Mouse (Mus musculus): ENCODE measurements around the gene Blvrb. TPM values are rescaled to one million over a fixed set of nuclear protein-coding genes. Genes with fewer than 3 reads are reported as not detected.
"Not testable (repeated sequence)": the region's sequence is repeated elsewhere in the genome, so short reads cannot be mapped to it uniquely, and the experiment has no call there.

Blvrb gene
- total RNA-seq, 2 experiments from 2014 or later: 15.6 to 15.8 TPM

- DNase-seq (ENCODE audit: low spot score in 2 of 2): no peak
Observed at GRCm38 (mm10) chr7:27480927-27481626, 33.3 kb downstream of the Blvrb start.

- peak; percentile 36 to 71 for DNase-seq (ENCODE audit: low spot score in 2 of 2)
Observed at GRCm38 (mm10) chr7:27481627-27481969, 33.8 kb downstream of the Blvrb start.

GRCm38 (mm10) chr7:27483860-27484259 is 36.1 kb downstream of the Blvrb start:
- DNase-seq (ENCODE audit: low spot score in 2 of 2): no peak

GRCm38 (mm10) chr7:27486102-27486769 is 38.5 kb downstream of the Blvrb start:
- DNase-seq (ENCODE audit: low spot score in 2 of 2): no peak

GRCm38 (mm10) chr7:27486770-27487697 is 39.3 kb downstream of the Blvrb start, which contains the start of gene Sertad1:
TSS of gene Sertad1 (plus strand) at chr7:27486910.
- peak; percentile 98 to 100 for DNase-seq (ENCODE audit: low spot score in 2 of 2)

GRCm38 (mm10) chr7:27487740-27488268 is 40.0 kb downstream of the Blvrb start:
- peak in 1 of 2 experiments; percentile 51 for DNase-seq (ENCODE audit: low spot score in 2 of 2)

DNA sequence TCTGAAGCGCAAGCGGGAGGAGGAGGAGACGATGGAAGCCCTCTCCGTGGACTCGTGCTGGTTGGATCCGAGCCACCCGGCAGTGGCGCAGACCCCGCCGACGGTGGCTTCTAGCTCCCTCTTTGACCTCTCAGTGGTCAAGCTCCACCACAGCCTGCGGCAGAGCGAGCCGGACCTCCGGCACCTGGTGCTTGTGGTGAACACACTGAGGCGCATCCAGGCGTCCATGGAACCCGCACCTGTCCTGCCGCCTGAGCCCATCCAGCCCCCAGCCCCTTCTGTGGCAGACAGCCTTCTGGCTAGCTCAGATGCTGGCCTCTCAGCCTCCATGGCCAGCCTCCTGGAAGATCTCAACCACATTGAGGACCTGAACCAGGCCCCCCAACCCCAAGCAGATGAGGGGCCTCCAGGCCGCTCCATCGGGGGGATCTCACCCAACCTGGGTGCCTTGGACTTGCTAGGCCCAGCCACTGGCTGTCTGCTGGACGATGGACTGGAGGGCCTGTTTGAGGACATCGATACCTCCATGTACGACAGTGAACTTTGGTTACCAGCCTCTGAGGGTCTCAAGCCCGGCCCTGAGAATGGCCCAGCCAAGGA is 41.6 kb downstream of the Blvrb start:
- DNase-seq (ENCODE audit: low spot score in 2 of 2): no peak

DNA sequence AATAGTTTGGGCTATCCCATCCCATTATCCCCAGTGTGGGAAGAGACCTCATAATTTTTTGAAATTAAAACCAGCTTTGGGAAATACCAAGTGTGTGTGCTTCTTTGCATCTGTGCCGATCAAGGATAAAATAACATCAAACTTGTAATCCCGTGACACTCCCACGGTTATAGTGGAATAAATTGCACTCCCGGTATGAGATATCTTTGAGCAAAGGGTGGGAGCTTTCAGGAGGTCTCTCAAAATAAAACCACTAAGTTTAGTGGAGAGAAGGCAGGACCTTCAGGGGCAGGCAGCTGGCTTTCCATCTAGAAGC is 42.4 kb downstream of the Blvrb start:
- DNase-seq (ENCODE audit: low spot score in 2 of 2): no peak

DNA sequence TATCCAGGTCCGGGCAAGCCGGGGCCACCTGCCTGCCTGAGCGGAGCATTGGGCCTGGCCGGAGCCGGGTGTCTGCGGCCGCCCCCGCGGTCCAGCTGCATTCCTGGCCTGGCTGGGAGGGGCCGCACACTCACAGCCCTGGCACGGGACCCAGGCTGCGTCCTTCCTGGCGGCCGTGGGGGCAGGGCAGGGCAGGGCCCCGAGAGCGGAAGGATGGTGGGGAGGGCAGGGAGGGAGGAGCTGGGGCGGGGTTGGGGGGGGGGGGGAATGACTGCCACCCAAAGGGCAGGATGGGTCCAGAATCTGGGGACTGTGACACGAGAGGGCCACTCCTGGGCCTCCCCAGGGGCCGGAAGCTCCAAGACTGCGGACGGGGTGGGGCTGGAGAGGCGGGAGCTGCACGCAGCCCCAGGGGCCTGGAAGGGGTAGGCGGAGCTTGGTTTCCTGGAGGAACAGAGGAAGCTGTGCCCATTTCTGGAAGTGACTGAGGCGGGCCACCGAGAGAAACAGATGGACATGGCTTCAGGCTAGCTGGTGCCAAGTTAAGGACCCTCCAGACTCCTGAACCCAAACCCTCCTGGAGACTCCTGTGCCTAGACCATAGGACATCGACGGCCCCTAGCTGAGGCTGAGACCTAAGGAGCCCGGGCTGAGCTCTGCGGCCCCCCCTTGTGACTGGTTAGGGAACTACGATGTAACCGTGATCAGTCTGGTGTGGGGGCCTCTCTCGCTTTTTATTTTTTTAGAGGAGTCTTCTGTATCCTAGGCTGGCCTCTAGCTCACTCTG is 43.0 kb downstream of the Blvrb start:
- peak; percentile 74 to 84 for DNase-seq (ENCODE audit: low spot score in 2 of 2)

DNA sequence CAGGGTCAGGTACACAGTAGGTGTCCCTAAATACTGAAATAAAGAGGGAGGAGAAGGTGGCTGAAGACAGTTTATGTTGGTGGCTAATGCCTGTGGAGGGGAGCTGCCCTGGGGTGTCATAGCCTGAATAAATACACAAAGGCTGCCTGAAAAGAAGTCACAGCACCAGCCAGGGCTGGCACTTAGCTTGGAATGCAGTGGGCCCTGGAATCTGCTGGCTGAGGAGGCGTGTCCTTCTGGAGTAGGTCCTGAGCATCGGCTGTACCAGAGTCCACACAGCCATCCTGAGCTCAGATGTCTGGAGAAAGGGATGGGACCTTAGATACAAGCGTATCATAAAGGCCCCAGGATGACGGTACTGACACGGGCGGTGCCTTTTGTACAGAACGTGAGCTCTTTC is 44.1 kb downstream of the Blvrb start:
- no peak for DNase-seq (ENCODE audit: low spot score in 2 of 2)

DNA sequence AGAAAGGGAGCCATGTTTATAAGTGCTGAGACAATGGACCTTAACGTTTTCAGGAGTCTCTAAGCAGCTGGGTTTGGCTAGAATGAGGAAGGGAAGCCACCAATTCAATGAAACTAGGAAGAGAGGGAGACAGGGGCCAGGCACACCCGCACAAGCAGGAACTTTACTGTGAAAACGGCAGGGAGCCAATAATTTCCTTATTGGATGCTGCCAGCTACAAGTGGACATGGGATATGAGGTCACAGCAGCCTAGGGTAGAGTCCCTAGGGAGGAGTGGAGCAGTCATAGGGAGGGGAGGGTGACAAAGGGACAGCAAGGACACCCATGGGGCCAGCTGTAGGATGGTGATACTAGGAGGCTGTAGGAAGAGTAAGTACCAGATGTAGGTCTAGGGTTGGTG is 45.2 kb downstream of the Blvrb start:
- DNase-seq (ENCODE audit: low spot score in 2 of 2): no peak

DNA sequence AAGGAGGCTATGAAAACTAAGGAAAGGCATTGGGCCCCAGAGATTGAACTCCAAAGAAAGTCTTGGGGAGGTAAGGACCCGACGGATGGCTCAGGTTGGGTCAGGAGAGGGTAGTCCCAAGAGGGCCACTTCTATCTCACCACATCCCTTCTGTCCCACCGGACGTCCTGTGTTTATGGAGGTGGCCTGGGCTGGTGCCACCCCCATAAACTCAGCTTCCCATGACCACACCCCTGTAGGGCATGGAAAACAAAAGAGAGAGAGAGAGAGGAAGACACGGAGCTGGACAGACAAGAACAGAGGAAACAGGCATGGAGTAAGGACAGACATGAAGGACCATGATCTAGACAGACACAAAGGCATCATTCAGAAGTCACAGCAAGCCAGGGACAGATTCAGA is 45.7 kb downstream of the Blvrb start:
- DNase-seq (ENCODE audit: low spot score in 2 of 2): no peak

DNA sequence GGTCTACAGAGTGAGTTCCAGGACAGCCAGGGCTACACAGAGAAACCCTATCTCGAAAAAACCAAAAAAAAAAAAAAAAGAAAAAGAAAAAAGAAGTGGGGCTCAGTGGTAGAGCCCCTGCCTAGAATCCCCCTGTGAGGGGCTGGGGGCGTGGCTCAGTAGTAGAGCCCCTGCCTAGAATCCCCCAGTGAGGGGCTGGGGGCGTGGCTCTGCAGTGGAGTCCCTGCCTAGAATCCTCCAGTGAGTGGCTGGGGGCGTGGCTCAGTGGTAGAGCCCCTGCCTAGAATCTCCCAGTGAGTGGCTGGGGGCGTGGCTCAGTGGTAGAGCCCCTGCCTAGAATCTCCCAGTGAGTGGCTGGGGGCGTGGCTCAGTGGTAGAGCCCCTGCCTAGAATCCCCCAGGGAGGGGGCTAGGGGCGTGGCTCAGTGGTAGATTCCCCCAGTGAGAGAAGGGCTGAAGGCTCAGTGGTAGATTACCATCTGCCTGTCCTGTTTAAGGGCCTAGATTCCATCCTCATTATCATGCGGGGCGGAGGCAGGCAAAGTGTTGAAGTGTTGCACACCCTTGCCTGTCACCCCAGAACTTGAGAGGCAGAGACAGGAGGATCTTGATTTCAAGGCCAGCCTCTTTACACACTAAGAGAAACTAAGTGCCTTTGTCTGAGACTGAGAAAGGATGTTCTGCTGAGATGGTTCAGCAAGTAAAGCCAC is 47.0 kb downstream of the Blvrb start:
- not testable (repeated sequence) for DNase-seq (ENCODE audit: low spot score in 2 of 2)

DNA sequence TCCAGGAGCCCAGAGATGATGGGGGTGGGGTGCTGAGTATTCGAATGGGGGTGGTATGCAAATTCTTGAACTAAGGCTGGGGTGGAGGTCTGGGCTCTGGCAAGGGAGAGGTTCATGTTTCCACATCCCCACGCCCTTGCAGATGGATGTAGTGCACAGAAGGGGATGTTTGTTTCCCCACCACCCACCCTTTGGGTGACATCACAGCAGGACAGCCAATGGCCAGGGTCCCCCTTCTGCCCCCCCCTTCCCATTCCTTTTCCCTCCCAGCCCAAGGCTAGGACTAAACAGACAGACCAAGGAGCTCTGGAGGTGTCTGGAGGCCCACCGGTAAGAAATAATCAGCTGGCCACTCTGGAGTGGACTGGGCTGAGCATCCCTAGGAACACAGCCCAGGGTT is 51.3 kb downstream of the Blvrb start, which contains the start of gene Prx:
Gene Prx, plus strand, starts transcription at position 289 of the 400 bp plus-strand sequence.
- no peak for DNase-seq (ENCODE audit: low spot score in 2 of 2)

DNA sequence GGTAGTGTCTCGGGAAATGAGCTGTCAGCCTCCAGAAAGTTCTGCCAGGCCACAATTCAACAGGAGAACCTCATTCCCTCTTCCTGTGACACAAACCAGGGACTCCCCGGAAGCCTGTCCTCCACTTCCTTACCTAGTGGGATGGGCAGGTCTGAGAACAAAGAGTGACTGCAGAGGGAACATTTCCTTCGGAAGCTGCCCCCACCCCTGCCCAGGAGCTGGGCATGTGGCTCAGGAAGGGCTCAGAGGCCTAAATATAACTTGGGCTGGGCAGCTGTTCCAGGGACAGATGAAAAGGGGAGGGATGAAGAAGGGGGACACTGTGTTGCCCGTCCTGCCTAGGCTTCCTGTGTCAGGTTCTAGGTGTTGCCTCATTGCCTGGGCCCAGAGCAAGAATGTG is 53.8 kb downstream of the Blvrb start:
- no peak for DNase-seq (ENCODE audit: low spot score in 2 of 2)

- no peak for DNase-seq (ENCODE audit: low spot score in 2 of 2)
Observed at GRCm38 (mm10) chr7:27506765-27507370, 59.1 kb downstream of the Blvrb start.

GRCm38 (mm10) chr7:27507711-27508647 is 60.2 kb downstream of the Blvrb start:
- peak; percentile 86 to 91 for DNase-seq (ENCODE audit: low spot score in 2 of 2)

DNA sequence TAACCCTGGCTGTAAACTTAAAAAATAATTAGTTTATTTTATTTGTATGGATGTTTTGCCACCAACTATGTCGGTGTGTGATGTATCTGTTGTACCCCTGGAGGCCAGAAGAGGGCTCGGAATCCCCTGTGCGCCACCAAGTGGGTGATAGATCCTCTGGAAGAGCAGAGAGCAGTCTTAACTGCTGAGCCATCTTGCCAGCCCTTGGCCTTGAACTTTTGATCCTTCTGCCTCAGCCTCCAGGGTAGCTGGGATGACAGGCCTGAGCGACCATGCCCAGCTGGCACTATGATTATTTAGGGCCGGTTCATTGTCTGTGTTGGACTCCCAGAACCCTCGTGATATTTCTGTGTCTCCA is 60.8 kb downstream of the Blvrb start:
- no peak for DNase-seq (ENCODE audit: low spot score in 2 of 2)

All from layer of hippocampus, postnatal 14 days (tissue).